Mouse (Mus musculus) embryonic facial prominence, embryonic 11.5 days (tissue): Measurements from ENCODE around the gene Fbxl2. TPM values are rescaled to one million over a fixed set of nuclear protein-coding genes. Genes with fewer than 3 reads are reported as not detected.

Experiments used
- ATAC-seq: fragments of 200-750 bp; cut with Nextera tagmentation; replicated peaks from 2 replicates; pipeline ENCODE4 v1.8.0; 2017; ENCODE audit warnings: low read depth; ENCODE audit not compliant: insufficient number of reproducible peaks, low FRiP score, low TSS enrichment
- DNase-seq: peaks from one replicate; pipeline ENCODE4 v3.0.0-alpha.2; 2015; ENCODE audit warnings: low spot score
- H3K27ac ChIP-seq: fragments of 300-500 bp; sonication (generic); replicated peaks from 2 replicates; pipeline ENCODE4 v1.5.1; 2014; ENCODE audit warnings: mild to moderate bottlenecking, low read depth, low read length, control low read depth
- H3K27me3 ChIP-seq: fragments of 300-500 bp; sonication (generic); 2 replicates; pipeline ENCODE4 v1.6.1; 2014; ENCODE audit warnings: mild to moderate bottlenecking, low read length, moderate library complexity, mixed read lengths; ENCODE audit not compliant: control insufficient read depth, insufficient read depth
- H3K36me3 ChIP-seq: fragments of 300-500 bp; sonication (generic); replicated peaks from 2 replicates; pipeline ENCODE4 v1.6.1; 2014; ENCODE audit warnings: low read depth, mild to moderate bottlenecking, low read length, moderate library complexity, mixed read lengths; ENCODE audit not compliant: control insufficient read depth, insufficient read depth
- H3K4me1 ChIP-seq: fragments of 300-500 bp; sonication (generic); 2 replicates; pipeline ENCODE4 v1.6.1; 2014; ENCODE audit warnings: low read length, mixed read lengths; ENCODE audit not compliant: control insufficient read depth, insufficient read depth
- H3K4me2 ChIP-seq: fragments of 300-500 bp; sonication (generic); 2 replicates; pipeline ENCODE4 v1.6.1; 2014; ENCODE audit warnings: low read depth, mild to moderate bottlenecking, control low read depth, low read length, moderate library complexity
- H3K4me3 ChIP-seq: fragments of 300-500 bp; sonication (generic); 2 replicates; pipeline ENCODE4 v1.5.1; 2014; ENCODE audit warnings: low read depth, low read length, control low read depth
- H3K9ac ChIP-seq: fragments of 300-500 bp; sonication (generic); replicated peaks from 2 replicates; pipeline ENCODE4 v1.6.1; 2014; ENCODE audit warnings: mild to moderate bottlenecking, control low read depth, low read length
- H3K9me3 ChIP-seq: fragments of 300-500 bp; sonication (generic); replicated peaks from 2 replicates; pipeline ENCODE4 v1.6.1; 2016; ENCODE audit warnings: mild to moderate bottlenecking, low read length, inconsistent platforms, mixed read lengths; ENCODE audit not compliant: control insufficient read depth
- WGBS: fragments of 180-500 bp; shearing (Covaris S2); extraction: QIAGEN DNeasy Blood & Tissue Kit; methylation state at CpG from one replicate; pipeline ENCODE4 v1.1.7; 2014; 5-methylcytosine and 5-hydroxymethylcytosine counted together
- polyA plus RNA-seq: library from polyadenylated mRNA; unstranded; fragments of >200 nt; fragmentation: Nextera tagmentation; extraction: Ambion mirVana; gene quantifications from 2 replicates; pipeline ENCODE4 v1.2.1, GENCODE M21; 2014

Gene Fbxl2
- polyA plus RNA-seq, 1 experiment from 2014 or later = 8.1 TPM

- no peak for DNase-seq
- 91% methylated on average over 4 of the region's 4 CpGs for WGBS
- Histone ChIP-seq H3K36me3 (no peaks in the 10 kb centered on the region), H3K4me3 (no peak overlapping the region), H3K27me3 (no peaks in the 10 kb centered on the region), H3K4me2 (no peak overlapping the region), H3K9me3 (no peaks in the 10 kb centered on the region), H3K9ac (no peak overlapping the region), H3K27ac (no peak overlapping the region), H3K4me1 (no peaks in the 10 kb centered on the region)
- no peak for ATAC-seq
Observed at GRCm38 (mm10) chr9:114015724-114016123, 30.3 kb downstream of the Fbxl2 start.

GRCm38 (mm10) chr9:114014034-114014433, 32.0 kb downstream of the Fbxl2 start:
- DNase-seq = no peak
- H3K4me3 ChIP-seq = no peak overlapping the region
- H3K4me1 ChIP-seq = no peaks in the 10 kb centered on the region
- ATAC-seq = no peak
- H3K36me3 ChIP-seq = no peaks in the 10 kb centered on the region
- H3K4me2 ChIP-seq = no peak overlapping the region
- 81% methylated on average over 1 of the region's 1 CpGs for WGBS
- no peaks in the 10 kb centered on the region for H3K27me3 ChIP-seq
- no peak overlapping the region for H3K27ac ChIP-seq
- H3K9ac ChIP-seq = no peak overlapping the region
- no peaks in the 10 kb centered on the region for H3K9me3 ChIP-seq

DNA sequence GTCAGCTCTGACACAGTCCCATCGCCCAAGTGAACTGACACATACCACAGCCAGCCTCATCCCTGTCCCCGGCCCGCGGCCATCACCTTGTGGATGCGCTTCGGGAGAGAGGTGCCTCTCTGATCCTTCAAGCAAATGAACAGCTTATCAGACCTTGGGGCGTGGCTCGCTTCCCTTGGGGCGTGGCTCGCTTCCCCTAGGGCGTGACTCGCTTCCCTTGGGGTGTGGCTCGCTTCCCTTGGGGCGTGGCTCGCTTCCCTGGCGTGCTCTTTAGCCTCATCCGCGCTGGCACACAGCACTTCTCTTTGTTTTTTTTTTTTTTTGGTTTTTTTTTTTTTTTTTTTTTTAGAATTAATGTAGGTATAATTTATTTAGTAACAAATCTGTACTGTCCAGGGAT, 34.8 kb downstream of the Fbxl2 start:
- H3K4me2 ChIP-seq = no peak overlapping the region
- no peaks in the 10 kb centered on the region for H3K9me3 ChIP-seq
- WGBS = 63% methylated on average over 18 of the region's 18 CpGs
- no peaks in the 10 kb centered on the region for H3K36me3 ChIP-seq
- no peak overlapping the region for H3K4me3 ChIP-seq
- no peak for ATAC-seq
- no peak overlapping the region for H3K9ac ChIP-seq
- H3K4me1 ChIP-seq = no peaks in the 10 kb centered on the region
- H3K27me3 ChIP-seq = no peaks in the 10 kb centered on the region
- DNase-seq = no peak
- H3K27ac ChIP-seq = no peak overlapping the region

GRCm38 (mm10) chr9:114009526-114009925, 36.5 kb downstream of the Fbxl2 start:
- peak; percentile 22 for DNase-seq
- Histone ChIP-seq H3K4me3 (no peak overlapping the region), H3K36me3 (no peaks in the 10 kb centered on the region), H3K27ac (no peak overlapping the region), H3K4me2 (no peak overlapping the region), H3K4me1 (no peaks in the 10 kb centered on the region), H3K27me3 (no peaks in the 10 kb centered on the region), H3K9me3 (no peaks in the 10 kb centered on the region), H3K9ac (no peak overlapping the region)
- 50% methylated on average over 5 of the region's 5 CpGs for WGBS
- ATAC-seq = no peak

- Histone ChIP-seq H3K36me3 (no peaks in the 10 kb centered on the region), H3K4me2 (no peak overlapping the region), H3K4me1 (no peaks in the 10 kb centered on the region), H3K27ac (no peak overlapping the region), H3K9ac (no peak overlapping the region), H3K9me3 (no peaks in the 10 kb centered on the region), H3K4me3 (no peak overlapping the region), H3K27me3 (no peaks in the 10 kb centered on the region)
- 91% methylated on average over 9 of the region's 9 CpGs for WGBS
- ATAC-seq (no peak), DNase-seq (no peak)
Observed at GRCm38 (mm10) chr9:114007850-114008350, 38.1 kb downstream of the Fbxl2 start.

GRCm38 (mm10) chr9:114006801-114007200, 39.2 kb downstream of the Fbxl2 start:
- Histone ChIP-seq H3K27ac (no peak overlapping the region), H3K36me3 (no peaks in the 10 kb centered on the region), H3K4me2 (no peak overlapping the region), H3K9me3 (no peaks in the 10 kb centered on the region), H3K9ac (no peak overlapping the region), H3K27me3 (no peaks in the 10 kb centered on the region), H3K4me3 (no peak overlapping the region), H3K4me1 (no peaks in the 10 kb centered on the region)
- 71% methylated on average over 9 of the region's 9 CpGs for WGBS
- no peak for DNase-seq
- no peak for ATAC-seq

- no peaks in the 10 kb centered on the region for H3K27me3 ChIP-seq
- H3K4me1 ChIP-seq = no peaks in the 10 kb centered on the region
- H3K9ac ChIP-seq = no peak overlapping the region
- no peaks in the 10 kb centered on the region for H3K9me3 ChIP-seq
- 62% methylated on average over 2 of the region's 2 CpGs for WGBS
- H3K4me2 ChIP-seq = no peak overlapping the region
- no peak for DNase-seq
- no peak for ATAC-seq
- no peak overlapping the region for H3K27ac ChIP-seq
- no peak overlapping the region for H3K4me3 ChIP-seq
- H3K36me3 ChIP-seq = no peaks in the 10 kb centered on the region
Observed at GRCm38 (mm10) chr9:113998311-113998710, 47.7 kb downstream of the Fbxl2 start.

GRCm38 (mm10) chr9:113992810-113993209, 53.2 kb downstream of the Fbxl2 start:
- no peaks in the 10 kb centered on the region for H3K27me3 ChIP-seq
- H3K9ac ChIP-seq = no peak overlapping the region
- DNase-seq (no peak), ATAC-seq (no peak)
- H3K27ac ChIP-seq = no peak overlapping the region
- WGBS = 89% methylated on average over 7 of the region's 7 CpGs
- H3K9me3 ChIP-seq = no peaks in the 10 kb centered on the region
- no peaks in the 10 kb centered on the region for H3K36me3 ChIP-seq
- no peak overlapping the region for H3K4me2 ChIP-seq
- no peak overlapping the region for H3K4me3 ChIP-seq
- no peaks in the 10 kb centered on the region for H3K4me1 ChIP-seq
